Mouse (Mus musculus) adrenal gland, postnatal 36 days (tissue): ENCODE results near the gene Gm49320. TPM values are rescaled to one million over a fixed set of nuclear protein-coding genes. Genes with fewer than 3 reads are reported as not detected.
"Not testable (repeated sequence)": the region's sequence is repeated elsewhere in the genome, so short reads cannot be mapped to it uniquely, and the experiment has no call there.

ENCODE experiments used
- DNase-seq, 2 experiments: peaks; one replicate each; pipeline ENCODE4 v3.0.0; 2021; ENCODE audit warnings: mixed read lengths in 1 of 2
- total RNA-seq, 2 experiments: library from RNA; stranded (reverse); gene quantifications; 2 replicates each; pipeline ENCODE4 v1.2.3; 2021

The Gm49320 gene
- total RNA-seq, 2 experiments from 2014 or later: 1.7 TPM; not detected in 1

DNA sequence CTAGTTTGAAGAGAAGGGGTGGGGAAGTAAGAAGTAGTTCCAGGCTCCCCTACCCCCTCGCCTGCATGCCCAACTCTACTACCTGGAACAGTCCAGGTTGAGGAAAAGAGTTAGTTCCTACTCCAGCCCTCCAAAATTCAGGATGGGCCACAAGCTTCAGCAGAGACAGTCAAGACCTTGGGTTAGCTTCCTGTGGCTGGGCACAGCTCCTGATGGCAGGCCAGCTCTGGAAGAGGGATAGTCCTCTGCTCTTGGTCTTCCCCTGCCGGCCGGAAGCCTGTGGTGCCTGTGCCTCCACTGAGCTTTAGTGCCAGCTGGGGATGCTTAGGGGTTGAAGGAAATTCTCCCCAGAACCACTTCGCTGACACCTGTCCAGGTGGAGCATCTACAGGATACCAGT lies 12.3 kb upstream of the Gm49320 start:
- no peak for DNase-seq

DNA sequence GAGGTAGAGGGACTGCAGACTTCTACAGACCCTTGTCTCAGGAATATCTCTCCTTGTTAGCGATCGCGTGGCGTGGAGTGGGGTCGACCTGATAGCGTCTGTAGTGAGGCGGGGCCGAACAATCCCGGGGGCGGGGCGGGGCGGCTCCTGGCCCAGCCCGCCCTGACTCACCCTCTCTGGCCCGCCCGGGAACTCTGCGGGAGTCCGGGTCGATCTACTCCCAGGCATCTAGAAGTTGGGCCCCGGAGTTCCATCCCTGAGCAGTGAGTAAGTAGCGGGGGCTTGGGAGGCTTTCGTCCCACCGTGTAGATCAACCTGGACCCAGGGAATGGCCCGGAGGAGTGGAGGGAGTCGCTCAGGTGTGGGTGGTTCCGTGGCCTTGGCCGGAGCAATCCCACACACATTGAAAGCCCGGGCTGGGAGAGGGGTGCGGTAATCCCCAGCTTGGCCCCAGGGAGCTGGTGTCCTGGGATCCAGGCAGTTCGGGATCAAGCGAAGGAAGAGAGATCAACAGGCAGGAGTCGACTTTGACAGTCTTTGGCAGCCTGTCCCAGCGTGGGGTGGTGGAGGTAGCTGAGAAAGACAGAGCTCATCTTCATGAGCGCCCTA lies 11.8 kb upstream of the Gm49320 start, which contains the start of gene Lrrc8e:
Gene Lrrc8e, plus strand, starts transcription at position 89 of the 609 bp plus-strand sequence.
- peak; percentile 84 to 89 for DNase-seq

DNA sequence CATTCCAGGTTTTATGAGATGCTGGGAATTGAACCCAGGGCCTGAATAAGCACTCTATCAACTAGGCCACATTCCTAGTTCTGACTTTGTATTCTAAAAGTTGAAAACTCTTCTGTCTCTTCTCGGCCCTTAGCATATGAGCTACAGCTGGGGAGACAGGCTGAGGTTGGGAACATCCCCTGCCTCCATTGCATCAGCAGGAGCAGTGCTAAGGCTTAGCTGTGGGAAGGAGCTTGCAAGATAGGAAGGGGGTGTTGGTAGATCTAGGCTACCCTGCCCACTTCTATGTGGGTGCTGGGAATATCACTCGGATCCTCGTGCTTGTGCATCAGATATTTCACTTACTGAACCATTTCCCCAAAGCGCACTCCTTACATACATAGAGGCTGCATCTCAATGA lies 10.7 kb upstream of the Gm49320 start:
- no peak for DNase-seq

DNA sequence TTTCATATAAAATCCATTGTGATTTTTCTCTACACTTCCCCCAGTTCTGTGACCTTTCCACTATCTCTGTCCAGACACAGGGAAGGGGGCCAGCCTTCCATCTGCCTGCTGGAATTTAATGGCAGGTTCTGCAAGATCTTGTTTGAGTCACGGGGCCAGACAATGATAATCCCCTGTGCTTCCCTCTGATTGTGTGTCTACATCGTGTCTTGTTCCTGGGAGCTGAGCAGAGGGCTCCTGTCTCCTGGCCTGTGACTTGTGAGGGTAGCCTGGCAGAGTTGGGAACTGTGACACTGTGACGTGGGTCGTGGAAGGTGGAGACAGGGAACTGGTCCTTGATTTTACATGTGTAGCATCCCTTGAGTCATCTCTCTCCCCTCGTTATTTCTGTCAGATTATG lies 8.9 kb upstream of the Gm49320 start:
- DNase-seq: no peak

DNA sequence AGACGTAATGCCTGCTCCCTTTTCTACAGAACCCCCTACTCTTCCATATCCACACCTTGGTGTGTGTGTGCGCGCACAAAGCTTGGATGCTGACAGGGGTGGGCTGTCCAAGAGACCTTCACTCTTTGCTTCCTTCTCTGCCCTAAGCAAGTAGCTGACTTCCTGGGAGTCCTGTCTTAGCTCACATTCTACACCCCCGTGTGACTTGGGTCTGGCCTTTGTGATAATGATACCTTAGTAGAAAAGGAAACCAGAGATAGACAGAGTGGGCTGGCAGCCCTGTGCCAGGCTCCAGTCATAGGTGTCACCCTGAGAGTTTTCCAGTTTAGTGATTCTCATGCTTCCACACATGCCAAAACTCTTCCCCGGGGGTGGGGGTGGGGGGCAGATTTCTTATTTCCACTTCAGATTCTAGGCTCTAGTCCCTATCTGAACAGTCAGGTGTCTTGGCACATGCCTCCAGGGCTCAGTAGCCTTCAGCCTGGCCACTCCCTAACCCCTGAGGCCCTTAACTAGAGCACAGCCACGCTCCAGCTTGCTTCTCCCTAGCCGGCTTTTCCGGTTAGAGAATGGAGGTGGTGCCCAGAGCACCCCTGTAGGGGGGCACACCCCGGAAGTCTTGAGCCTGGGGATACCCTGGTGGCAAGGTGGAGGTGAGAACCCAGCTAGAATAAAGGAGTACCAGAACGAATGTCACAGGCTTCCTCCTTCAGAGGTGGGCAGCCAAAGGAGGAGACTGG lies 7.9 kb upstream of the Gm49320 start:
- DNase-seq: no peak

DNA sequence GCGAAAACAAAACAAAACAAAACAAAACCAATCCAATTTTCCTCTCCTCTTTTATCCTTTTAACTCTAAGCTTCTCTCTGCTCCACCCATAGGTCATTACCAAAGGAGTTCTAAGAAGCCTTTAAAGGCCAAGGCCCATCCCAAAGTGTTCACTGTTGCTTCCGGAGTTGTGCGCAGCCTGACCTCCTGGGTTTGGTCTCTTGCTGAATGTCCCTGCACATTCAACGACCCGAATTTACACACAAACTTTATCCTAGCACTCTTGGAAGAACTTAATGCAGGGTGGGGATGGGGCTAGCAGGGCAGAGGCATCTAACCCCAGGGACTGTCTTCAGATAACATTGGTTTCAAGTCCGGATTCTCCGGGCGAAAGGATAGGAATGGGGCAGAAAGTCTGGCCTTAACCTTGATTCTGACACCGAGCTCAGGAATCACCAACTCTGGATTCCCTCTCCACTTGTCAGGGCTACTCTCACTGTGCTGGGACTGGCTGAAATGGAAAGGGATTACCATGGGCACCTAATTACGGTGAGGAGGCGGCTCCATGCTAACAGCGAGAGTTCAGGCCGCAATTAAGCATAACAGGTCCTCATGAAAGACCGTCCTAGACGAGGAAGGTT lies 741 bp upstream of the Gm49320 start:
- DNase-seq: peak; percentile 63 to 66

DNA sequence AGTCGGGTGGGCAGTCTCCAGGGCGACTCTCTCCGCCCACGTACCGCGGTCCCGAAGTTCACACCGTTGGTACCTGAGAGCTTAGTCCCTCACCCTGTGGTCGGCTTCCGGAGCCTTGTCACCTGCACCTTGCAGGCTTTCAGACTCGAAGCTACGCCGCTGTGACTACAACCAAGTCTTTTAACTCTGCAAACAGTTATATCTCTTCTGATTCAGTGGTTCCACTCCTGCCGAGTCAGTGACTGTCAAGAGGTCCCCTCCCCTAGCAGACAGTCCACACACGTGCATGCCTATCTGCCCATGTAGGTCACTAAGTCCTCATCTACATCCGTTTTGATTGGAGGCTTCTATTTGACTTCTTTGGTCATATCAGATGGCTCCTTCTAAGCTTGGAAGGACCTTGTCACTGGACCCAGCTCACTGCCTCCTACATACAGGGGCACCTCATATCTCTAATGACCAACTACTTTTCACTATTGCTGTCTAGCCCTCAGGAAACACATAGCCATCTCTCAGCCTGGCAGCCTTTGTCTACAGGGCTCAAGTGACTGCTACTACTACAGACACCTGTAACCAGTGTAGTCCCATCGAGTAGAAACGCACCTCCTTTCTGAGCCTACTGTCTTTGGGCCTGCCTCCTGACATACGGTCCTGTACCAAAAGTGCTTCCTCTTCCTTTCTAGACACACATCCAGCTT lies 677 bp downstream of the Gm49320 start:
- no peak for DNase-seq

DNA sequence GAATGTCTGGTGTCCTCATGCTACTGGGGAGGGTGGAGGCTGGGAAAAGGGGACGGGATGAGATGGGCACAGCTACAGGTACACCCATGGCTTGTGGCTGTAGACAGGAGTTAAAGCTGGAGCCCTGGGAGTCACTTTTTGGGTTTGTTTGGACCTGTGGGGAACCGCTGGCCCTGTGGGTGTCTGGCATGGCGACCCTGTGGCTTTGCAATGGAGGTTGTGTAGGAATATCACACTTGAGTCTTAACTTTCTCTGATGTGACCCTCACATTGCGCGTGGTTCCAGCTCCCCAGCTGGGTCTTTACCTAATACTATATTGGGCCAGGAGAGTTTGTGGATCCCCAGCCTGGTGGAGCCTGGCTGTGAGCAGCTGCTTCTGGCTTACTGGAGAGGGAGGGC lies 6.4 kb downstream of the Gm49320 start:
- DNase-seq: no peak

DNA sequence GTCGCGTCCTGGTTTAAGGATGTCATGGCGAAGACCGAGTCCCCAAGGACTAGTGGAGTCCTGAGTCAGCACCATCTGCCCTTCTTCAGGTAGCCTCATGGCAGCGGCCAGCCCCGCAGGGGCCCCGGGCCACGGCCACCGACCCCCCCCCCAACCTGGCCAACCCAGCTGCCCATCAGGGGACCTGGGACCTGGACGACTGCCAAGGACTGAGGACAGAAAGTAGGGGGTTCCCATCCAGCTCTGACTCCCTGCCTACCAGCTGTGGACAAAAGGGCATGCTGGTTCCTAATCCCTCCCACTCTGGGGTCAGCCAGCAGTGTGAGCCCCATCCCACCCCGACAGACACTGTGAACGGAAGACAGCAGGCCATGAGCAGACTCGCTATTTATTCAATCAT lies 7.1 kb downstream of the Gm49320 start:
- DNase-seq: no peak

DNA sequence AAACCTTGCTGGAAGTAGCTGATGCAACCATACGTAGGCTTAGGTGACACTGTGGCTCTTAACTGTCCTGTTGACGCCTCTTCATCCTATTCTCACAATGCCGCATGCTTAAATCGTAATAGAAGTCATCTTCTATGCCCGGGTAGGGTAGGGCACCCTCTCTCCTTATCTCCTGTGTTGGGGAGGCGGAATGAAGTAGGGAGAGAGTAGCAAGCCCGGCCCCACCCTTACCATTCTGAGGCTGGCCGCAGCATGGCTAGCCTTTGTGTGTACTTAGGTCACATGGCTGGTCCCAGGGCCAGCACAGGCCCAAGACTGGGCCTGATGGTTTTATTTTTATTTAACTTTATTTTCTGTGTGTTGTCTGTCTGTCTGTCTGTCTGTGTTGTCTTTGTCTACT lies 8.6 kb downstream of the Gm49320 start:
- no peak for DNase-seq

DNA sequence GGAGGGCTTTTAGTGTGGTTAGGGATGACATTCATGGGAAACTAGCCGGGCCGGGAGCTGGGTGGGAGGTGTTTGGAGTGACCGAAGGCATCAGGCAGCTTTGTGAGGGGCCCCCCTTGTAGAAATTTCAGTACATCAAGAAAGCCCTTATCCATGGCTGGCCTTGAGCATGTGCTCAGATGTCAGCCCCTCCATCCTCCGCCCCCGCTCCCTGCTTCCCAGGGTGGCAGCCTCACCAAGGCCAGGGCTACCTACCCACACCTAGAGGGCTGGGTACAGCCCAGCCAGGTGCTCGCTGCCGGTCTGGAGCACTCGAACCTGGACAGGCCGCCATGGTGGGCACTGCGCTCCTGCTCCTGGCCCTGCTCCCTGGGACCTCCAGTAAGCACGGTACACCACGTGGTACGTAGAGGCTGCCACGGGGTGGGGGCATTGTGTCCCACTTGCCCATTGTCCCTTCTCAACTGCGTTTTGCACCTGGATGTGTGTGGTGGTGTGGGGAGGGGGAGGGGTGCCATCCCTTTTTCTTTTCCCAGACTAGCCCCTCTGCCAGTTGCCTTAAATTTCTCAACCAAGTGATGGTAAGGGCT lies 9.4 kb downstream of the Gm49320 start, which contains the start of gene Tgfbr3l:
Gene Tgfbr3l, plus strand, starts transcription at position 264 of the 590 bp plus-strand sequence.
- DNase-seq: peak; percentile 45 to 64

DNA sequence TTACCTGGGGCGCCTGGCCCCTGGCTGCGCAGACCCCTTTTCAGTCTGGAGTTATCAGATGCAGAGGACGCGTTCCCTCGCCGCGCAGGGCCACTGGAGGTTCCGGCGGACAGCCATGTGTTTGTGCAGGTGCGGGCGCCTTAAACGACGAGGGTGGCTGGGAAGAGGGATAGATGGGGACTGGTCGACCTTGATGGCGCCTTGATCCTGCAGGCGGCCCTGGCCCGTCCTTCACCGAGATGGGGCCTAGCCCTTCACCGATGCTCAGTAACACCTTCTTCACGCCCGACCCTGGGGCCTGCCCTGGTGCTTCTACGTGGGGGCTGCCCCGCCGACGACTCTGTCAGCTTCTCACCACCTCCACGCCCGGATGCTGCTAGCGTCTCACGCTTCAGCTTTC lies 10.5 kb downstream of the Gm49320 start:
- peak; percentile 61 to 65 for DNase-seq

DNA sequence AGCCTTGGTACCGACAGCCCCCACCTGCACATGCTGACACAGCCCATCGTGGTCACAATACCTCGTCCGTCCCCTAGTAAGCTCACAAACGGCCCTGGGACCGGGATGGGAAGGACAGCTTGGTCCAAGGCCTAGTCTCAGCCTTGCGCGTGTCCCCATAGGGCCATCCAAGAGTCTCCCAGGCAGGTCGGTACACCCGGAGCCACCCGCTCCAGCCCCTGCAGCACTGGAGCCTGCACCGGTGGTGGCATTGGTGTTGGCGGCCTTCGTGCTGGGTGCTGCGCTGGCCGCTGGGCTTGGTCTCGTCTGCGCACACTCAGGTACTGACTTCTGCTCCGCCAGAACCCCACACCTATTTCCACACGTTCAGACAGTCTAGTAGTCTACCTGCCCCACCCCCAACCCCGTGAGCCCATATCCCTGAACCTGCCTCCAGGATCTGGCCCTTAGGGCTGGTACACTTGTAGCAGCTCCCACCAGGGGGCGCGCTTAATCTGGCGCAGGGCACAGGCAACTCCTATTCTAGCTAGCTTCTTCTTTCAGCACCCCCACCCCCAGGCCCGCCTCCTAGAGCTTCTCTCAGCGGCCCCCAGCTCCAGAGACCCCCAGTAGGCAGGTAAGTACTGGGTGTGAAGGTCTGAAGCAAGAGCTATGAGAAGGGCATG lies 11.8 kb downstream of the Gm49320 start:
- peak; percentile 87 to 94 for DNase-seq

DNA sequence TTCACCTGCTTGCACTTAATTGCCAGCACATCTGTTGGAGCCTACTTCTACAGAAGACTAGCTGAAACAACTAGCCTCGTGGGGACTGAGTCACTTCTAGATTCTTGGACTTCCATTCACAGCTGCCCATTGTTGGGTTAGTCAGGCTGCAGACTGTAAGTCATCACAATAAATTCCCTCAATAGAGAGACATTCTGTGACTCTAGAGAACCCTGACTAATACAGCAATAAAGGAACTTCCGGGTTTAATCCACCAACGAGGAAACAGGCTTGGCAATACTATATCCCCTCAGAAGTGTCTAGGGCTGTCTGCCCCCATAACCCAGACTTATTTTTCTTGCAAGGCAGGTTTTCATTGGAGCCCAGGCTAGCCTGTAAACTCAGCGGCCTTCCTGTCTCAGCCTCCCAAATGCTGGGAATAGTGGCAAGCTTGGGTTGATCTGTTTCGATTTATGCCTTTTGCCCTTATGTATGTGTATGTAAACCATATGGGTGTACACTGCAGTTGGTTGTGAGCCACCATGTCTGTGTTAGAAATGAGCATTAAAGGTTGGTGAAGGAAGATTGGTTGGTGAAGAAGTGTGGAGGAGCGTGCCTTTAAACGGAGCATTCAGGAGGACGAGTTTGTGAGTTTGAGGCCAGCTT lies 13.6 kb downstream of the Gm49320 start:
- DNase-seq: no peak

DNA sequence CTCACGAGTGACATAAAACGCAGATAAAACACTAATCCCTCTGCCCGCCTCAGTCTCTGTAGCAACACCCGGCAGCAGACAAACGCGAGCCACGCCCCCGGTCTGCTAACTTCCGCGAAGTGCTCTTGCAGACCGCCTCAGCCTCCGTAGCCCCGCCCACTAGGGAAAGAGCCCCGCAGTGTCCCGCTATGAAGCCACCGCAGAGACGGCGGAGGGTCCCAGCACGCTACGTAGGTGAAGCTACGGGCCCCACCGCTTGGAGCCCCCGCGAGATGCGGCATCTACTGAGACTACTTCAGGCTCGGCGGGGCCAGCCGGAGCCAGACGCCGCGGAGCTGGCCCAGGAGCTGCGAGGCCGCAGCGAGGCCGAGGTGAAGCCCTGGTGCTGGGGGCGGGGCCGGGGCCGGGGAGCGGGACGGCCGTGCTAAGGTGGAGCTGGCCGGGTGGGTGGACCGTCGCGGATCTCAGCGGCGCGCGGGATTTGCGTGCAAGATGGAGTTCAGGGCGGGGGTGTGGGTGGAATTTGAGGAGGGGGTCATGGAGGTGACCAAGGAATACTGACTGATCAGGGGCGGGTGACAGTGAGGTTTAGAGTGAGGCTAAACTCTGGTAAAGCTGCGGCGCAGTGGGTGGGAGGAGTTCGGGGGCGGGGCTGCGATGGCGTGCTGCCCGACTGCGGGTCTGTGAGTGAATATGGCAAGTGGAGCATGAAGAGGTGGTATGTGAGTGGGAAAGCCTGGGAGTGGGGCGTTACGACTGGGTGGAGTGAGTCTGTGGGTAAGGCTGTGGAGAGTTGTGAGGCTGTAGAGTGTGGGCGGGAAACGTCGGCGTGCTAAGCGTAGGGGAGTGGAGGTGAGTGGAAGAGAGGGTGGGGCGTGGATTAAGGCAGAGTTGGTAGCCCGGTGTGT lies 14.5 kb downstream of the Gm49320 start, which contains the start of gene Snapc2:
Gene Snapc2, plus strand, starts transcription at position 147 of the 908 bp plus-strand sequence.
- DNase-seq: peak; percentile 97 to 99

DNA sequence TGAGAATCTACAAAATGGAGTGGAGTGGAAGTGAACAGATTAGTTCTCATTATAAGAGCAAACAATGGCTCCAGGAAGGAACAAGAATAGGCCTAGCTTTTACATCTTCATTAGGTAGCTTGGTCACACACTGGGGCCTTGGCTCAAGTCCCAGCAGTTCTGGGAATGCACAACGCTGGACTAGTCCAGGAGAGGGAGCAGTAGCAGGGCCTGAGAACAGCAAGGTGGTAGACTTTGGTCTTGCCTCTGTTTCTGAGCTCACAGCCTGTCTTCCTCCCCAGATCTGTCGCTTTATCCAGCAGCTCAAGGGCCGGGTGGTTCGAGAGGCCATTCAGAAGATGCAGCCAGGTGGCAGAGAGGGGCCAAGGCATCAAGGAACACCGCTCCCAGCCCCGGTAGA lies 15.3 kb downstream of the Gm49320 start:
- peak; percentile 64 to 75 for DNase-seq

DNA sequence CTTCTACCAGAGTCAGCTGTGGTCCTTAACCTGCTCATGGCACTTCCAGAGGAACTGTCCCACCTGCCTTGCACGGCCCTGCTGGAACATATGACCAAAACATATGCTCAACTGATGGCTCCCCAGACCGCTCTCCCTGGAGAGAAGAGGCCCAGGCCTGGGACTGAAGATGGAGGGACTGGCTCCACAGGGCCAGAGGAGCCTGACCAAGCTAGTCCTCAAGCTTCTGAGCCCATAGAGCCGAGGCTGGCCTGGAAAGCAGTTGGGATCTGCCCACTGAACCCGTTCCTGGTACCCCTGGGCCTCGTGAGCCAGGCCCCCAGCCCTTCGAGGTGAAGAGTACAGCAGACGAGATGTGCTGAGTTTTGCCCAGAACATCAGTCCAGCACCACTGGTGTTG lies 16.8 kb downstream of the Gm49320 start:
- DNase-seq: not testable (repeated sequence)

DNA sequence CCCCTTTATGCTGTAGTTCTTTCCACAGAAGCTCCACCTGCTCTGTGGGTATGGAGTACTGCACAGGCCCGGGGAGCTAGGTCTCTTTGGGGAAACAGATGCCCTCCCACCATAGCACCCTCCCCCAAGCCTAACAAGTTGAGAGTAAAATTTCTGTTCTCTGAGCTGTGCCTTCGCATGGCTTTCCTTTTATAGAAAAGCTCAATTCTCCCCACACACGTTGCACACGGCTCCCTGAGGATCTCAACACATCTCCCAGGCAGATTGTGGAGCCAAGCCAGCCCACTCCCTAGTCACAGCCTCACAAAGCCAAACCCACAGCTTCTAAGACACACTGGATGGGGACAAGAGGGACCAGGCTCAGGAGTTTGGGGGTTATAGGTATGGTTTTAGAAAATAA lies 18.2 kb downstream of the Gm49320 start:
- no peak for DNase-seq

DNA sequence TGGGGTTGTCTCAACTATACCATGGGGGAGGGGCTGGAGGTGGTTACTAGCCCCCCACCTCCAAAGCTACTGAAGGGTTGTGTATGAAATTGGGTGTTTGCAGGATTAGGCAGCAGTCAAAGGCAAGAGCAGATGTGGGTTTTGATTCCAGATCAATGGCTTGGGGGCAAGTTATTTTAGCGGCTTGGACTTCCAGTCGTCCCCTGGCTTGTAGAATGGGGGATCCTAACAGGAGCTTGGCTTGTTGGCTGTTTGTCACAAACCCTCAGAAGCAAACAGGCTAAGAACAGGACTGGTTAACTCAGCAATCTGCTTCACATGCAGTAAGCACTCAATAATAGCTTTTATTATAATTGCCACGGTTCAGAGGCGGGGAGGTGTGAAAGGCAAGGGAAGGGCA lies 18.7 kb downstream of the Gm49320 start:
- no peak for DNase-seq

DNA sequence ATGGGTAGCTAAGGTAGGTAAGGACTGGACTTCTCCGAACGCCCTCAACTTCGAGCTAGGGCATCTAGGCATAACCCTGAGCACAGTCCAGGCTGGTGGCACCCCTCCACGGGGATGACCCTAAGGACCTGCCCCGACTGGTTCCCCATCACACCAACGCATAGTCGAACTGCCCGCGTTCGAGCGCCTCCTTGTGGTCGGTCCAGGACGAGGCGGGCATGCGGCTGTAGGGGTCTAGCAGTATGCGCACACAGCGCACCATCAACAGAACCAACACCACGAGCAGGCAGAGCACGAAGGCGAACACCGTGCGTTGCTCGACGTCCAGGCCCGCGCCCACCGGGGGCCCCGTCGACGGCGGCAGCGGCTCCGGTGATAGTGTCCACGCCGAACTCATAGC lies 19.6 kb downstream of the Gm49320 start:
- peak; percentile 78 to 83 for DNase-seq
